Mouse (Mus musculus) thymus, adult 18-20 months (tissue): ENCODE measurements around the gene Etv4.

Experiments
- DNase-seq, 2 experiments: peaks; one replicate each; pipeline ENCODE4 v3.0.0; 2022; ENCODE audit warnings: mixed read lengths in 2 of 2

The Etv4 gene

GRCm38 (mm10) chr11:101785143-101785851 is at the start of gene Etv4:
TSS of gene Etv4 (minus strand) at chr11:101785371.
- peak; percentile 85 to 91 for DNase-seq

GRCm38 (mm10) chr11:101832001-101832400 is 46.8 kb upstream of the Etv4 start:
- no peak for DNase-seq

GRCm38 (mm10) chr11:101830616-101831015 is 45.4 kb upstream of the Etv4 start:
- no peak for DNase-seq

- no peak for DNase-seq
Observed at GRCm38 (mm10) chr11:101830112-101830511, 44.9 kb upstream of the Etv4 start.

- DNase-seq, result no peak
Observed at GRCm38 (mm10) chr11:101828718-101829117, 43.5 kb upstream of the Etv4 start.

- DNase-seq, result no peak
Observed at GRCm38 (mm10) chr11:101823210-101823609, 38.0 kb upstream of the Etv4 start.

- no peak for DNase-seq
Observed at GRCm38 (mm10) chr11:101820899-101821298, 35.7 kb upstream of the Etv4 start.

GRCm38 (mm10) chr11:101819853-101820252 is 34.7 kb upstream of the Etv4 start:
- DNase-seq, result no peak

GRCm38 (mm10) chr11:101815103-101816085 is 30.2 kb upstream of the Etv4 start:
- DNase-seq, result no peak

GRCm38 (mm10) chr11:101814375-101815102 is 29.4 kb upstream of the Etv4 start:
- peak; percentile 7 to 21 for DNase-seq

- DNase-seq, result peak; percentile 20 to 34
Observed at GRCm38 (mm10) chr11:101813259-101813658, 28.1 kb upstream of the Etv4 start.

GRCm38 (mm10) chr11:101809060-101809828 is 24.1 kb upstream of the Etv4 start:
- no peak for DNase-seq

GRCm38 (mm10) chr11:101807266-101807665 is 22.1 kb upstream of the Etv4 start:
- DNase-seq, result no peak

GRCm38 (mm10) chr11:101806741-101807140 is 21.6 kb upstream of the Etv4 start:
- no peak for DNase-seq

GRCm38 (mm10) chr11:101805113-101805704 is 20.0 kb upstream of the Etv4 start:
- no peak for DNase-seq

- DNase-seq, result no peak
Observed at GRCm38 (mm10) chr11:101801386-101801785, 16.2 kb upstream of the Etv4 start.

GRCm38 (mm10) chr11:101798083-101798482 is 12.9 kb upstream of the Etv4 start:
- DNase-seq, result no peak

- no peak for DNase-seq
Observed at GRCm38 (mm10) chr11:101797355-101797754, 12.2 kb upstream of the Etv4 start.

- DNase-seq, result no peak
Observed at GRCm38 (mm10) chr11:101790811-101791526, 5.8 kb upstream of the Etv4 start.

- no peak for DNase-seq
Observed at GRCm38 (mm10) chr11:101787432-101787831, 2.3 kb upstream of the Etv4 start.

- DNase-seq, result no peak
Observed at GRCm38 (mm10) chr11:101786651-101787050, 1.5 kb upstream of the Etv4 start.
